In the genomic region with DNA sequence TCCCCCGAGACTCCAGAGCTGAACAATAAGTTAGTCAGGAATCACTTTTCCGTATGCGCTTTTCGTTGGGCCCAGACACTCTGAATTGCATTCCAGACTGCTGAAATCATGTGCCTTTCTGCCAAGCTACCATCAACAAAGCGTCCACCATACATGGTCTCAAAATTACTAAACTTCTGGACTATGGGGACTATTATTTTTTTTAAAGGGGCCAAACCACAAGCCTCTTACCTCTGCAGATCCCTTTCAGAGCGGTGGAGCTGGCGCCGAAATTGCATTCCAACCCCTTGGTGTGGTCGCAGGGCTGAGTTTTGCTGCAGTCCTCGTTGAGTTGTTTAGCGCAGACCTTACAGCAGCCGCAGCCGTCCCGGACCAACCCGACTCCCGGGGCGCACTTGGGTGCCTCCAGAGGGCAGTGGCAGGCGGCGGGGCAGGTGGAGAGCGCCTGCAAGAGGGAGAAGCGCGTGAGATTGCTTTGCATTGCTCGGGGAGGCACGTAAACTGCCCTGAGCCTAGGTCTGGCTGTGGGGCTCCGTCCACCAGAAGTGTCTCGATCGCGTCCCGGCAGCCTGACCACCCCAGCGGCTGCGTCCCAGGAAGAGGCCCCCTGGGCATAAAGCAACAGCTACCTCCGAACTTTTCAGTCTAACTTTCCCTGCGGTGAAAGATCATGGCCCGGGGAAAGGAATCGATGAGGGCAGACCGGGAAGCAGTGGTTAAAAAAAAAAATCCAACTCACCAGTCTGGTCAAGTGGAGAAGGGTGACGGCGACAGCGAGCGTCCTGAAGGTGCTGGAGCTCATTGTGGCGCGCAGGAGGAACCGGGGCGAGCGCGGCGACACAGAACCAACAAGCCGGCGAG, we compare ENCODE assay signal across 8 mouse cellular contexts. TPM values are rescaled to one million over a fixed set of nuclear protein-coding genes. Genes with fewer than 3 reads are reported as not detected.
DNase-seq lines count a peak whose midpoint lies in the region; ATAC-seq and TF ChIP-seq lines count a peak whose summit lies in the region.
"Had no signal": no experiment of that assay in that cellular context is flagged by ENCODE, and none has a peak within 500 bp of the region (broad histone marks: within the 10 kb centered on the region; RNA-seq: fewer than 3 reads in every experiment).

No protein-coding gene starts in this region.

- H3K36me3 ChIP-seq in intestine, postnatal 0 days (ENCODE audit: control insufficient read depth, insufficient read depth): peaks cover 8% of the 10 kb centered on the region; the same call in 1 of the 2 replicates

- 0 out of 2 replicates have a peak, but pooled peaks have one; percentile 19 for ATAC-seq in common myeloid progenitor, adult 5-6 weeks (replicated peaks; ENCODE audit: low read depth, poor library complexity, severe bottlenecking)
- peak; percentile 41 for ATAC-seq in intestine, postnatal 0 days

- H3K4me2 ChIP-seq in intestine, postnatal 0 days (replicated peaks; ENCODE audit: low read depth): peak overlapping the region; percentile 90

- TF ChIP-seq CTCF in intestine, postnatal 0 days (IDR thresholded peaks at IDR 0.05; ENCODE audit: low read depth): peak; percentile 81

- peak overlapping the region; percentile 86 for H3K9ac ChIP-seq in intestine, postnatal 0 days (ENCODE audit: low read depth, low read length)

- 1% methylated on average over 49 of the region's 49 CpGs for WGBS in intestine, postnatal 0 days

- H3K27me3 ChIP-seq in intestine, postnatal 0 days (replicated peaks; ENCODE audit: control insufficient read depth, insufficient read depth, low read length): no peaks in the 10 kb centered on the region

- no peaks in the 10 kb centered on the region; the same call in 1 of the 2 replicates for H3K4me1 ChIP-seq in intestine, postnatal 0 days (replicated peaks; ENCODE audit: control insufficient read depth, insufficient read depth, low read length)

- no peaks in the 10 kb centered on the region for H3K9me3 ChIP-seq in intestine, postnatal 0 days (ENCODE audit: control insufficient read depth)

- peak; percentile 77 for DNase-seq in ZHBTc4 (ENCODE audit: low read depth, low spot score)
- DNase-seq in gastrocnemius, postnatal 4 days (ENCODE audit: low spot score in 2 of 2): peak; percentile 52 to 73
- DNase-seq in lung, adult 18-20 months: peak; percentile 61 to 73
- peak; percentile 73 for DNase-seq in ovary, postnatal 36 days (ENCODE audit: low spot score)
- DNase-seq in spleen, postnatal 4 days (ENCODE audit: low spot score in 2 of 2): no peak

- peak overlapping the region; percentile 81 for H3K27ac ChIP-seq in intestine, postnatal 0 days (ENCODE audit: low read depth, low read length)

- H3K4me3 ChIP-seq in intestine, postnatal 0 days (ENCODE audit: low read depth, low read length): peak overlapping the region; percentile 69

RNA-seq across cellular contexts. Expression of gene Ccn1, which starts 0.6 kb away (rescaled TPM):
- 0.27 and 0.34 TPM in 2 replicates for total RNA-seq in common myeloid progenitor, adult 5-6 weeks (2017)
- 10 to 100 TPM; 40.7 to 49.3 TPM for total RNA-seq in gastrocnemius, postnatal 4 days (2021)
- polyA plus RNA-seq in intestine, postnatal 0 days (2015; fragmentation: Nextera tagmentation; extraction: Ambion mirVana): 33.1 and 37.0 TPM in 2 replicates
- total RNA-seq: hematopoietic stem cell, adult 5-6 weeks had no signal

Comparison
In these comparisons a context has a peak if more than half of its experiments do, and no peak if none do; other contexts are left out.
1. DNase-seq: peak in ZHBTc4 (single experiment), gastrocnemius, postnatal 4 days (2 of 2), lung, adult 18-20 months (2 of 2) and ovary, postnatal 36 days (single experiment); none in spleen, postnatal 4 days (0 of 2).
2. RNA of gene Ccn1, which starts 0.6 kb away (total RNA-seq): 40.7 to 49.3 TPM in gastrocnemius, postnatal 4 days; 0.27 to 0.34 TPM in common myeloid progenitor, adult 5-6 weeks; every median in the first group is over 10 times any median in the second.